Mouse (Mus musculus): ENCODE data around the gene Sema6d. TPM values are rescaled to one million over a fixed set of nuclear protein-coding genes. Genes with fewer than 3 reads are reported as not detected.

Sema6d gene
- polyA plus RNA-seq, 1 experiment, result 0.02 TPM

- no peaks in the 10 kb centered on the region for H3K36me3 ChIP-seq (ENCODE audit: control insufficient read depth)
- no peaks in the 10 kb centered on the region for H3K27me3 ChIP-seq (ENCODE audit: control insufficient read depth)
- no peaks in the 10 kb centered on the region for H3K9me3 ChIP-seq (ENCODE audit: control insufficient read depth, low read length)
- no peak for TF ChIP-seq TAL1 (IDR thresholded peaks at IDR 0.05; ENCODE audit: low read length)
- no peak for TF ChIP-seq GATA1 (IDR thresholded peaks at IDR 0.05; ENCODE audit: low read length)
- H3K4me3 ChIP-seq (replicated peaks), result no peak overlapping the region
- no peaks in the 10 kb centered on the region for H3K4me1 ChIP-seq (ENCODE audit: control insufficient read depth)
Measured at GRCm38 (mm10) chr2:124420170-124420825, 330.5 kb downstream of the Sema6d start.

DNA sequence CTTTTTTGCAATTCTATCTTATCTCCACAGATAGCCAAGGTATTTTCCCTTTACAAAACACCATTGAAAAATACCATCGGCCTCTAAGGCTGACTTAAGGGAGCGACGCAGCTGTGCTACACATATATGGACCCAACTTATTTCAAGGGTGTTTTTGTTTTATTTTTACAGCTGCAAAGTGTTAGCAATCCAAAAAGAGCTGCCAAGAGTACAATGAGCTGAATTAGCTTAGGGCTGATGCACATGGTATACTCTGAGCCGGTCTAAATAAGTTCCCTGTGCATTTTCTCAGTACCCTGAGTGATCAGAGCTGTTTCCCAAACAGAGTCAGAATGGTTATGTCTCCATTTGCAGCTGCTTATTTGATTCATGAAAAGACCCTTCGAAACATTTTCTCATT, 340.0 kb downstream of the Sema6d start:
- TF ChIP-seq GATA1 (IDR thresholded peaks at IDR 0.05; ENCODE audit: low read length) (no peak), TAL1 (IDR thresholded peaks at IDR 0.05; ENCODE audit: low read length) (no peak)
- H3K4me3 ChIP-seq (replicated peaks), result no peak overlapping the region
- H3K4me1 ChIP-seq (ENCODE audit: control insufficient read depth), result no peaks in the 10 kb centered on the region
- H3K27me3 ChIP-seq (ENCODE audit: control insufficient read depth), result no peaks in the 10 kb centered on the region
- H3K9me3 ChIP-seq (ENCODE audit: control insufficient read depth, low read length), result no peaks in the 10 kb centered on the region
- H3K36me3 ChIP-seq (ENCODE audit: control insufficient read depth), result no peaks in the 10 kb centered on the region

- TF ChIP-seq TAL1 (IDR thresholded peaks at IDR 0.05; ENCODE audit: low read length) (no peak), GATA1 (IDR thresholded peaks at IDR 0.05; ENCODE audit: low read length) (no peak)
- no peak overlapping the region for H3K4me3 ChIP-seq (replicated peaks)
- H3K9me3 ChIP-seq (ENCODE audit: control insufficient read depth, low read length), result no peaks in the 10 kb centered on the region
- no peaks in the 10 kb centered on the region for H3K36me3 ChIP-seq (ENCODE audit: control insufficient read depth)
- H3K27me3 ChIP-seq (ENCODE audit: control insufficient read depth), result no peaks in the 10 kb centered on the region
- H3K4me1 ChIP-seq (ENCODE audit: control insufficient read depth), result no peaks in the 10 kb centered on the region
Measured at GRCm38 (mm10) chr2:124430708-124431107, 340.9 kb downstream of the Sema6d start.

DNA sequence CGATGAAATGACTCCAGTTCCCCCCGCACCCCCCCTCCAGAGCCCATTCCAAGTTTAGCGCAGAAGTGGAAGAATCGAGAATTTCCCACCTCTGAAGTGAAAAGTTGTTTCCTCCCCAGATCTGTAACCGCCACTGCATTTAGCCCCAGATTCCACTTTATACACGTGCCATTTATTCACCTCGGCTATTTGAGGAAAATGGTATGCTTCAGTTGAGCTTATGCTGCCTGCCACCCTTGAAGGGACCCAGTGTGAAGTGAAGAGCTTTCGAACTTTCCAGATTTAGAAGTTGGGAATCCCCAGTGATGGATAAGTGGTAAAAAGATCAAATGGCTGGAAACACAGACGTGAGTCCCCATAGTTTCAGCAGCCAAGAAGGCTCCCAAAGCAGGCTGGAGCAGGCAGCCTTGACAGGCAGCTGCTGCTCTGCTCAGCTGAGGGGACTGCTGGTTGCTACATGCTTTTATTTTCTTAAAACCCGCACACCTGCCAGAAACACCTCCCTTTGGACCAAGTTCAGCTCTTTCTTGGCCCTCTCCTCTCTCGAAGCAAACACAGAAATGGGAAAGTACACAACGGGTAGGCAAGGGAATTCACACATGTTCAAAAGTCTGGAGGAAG, 345.7 kb downstream of the Sema6d start:
- no peaks in the 10 kb centered on the region for H3K36me3 ChIP-seq (ENCODE audit: control insufficient read depth)
- no peak for TF ChIP-seq GATA1 (IDR thresholded peaks at IDR 0.05; ENCODE audit: low read length)
- no peaks in the 10 kb centered on the region for H3K4me1 ChIP-seq (ENCODE audit: control insufficient read depth)
- H3K9me3 ChIP-seq (ENCODE audit: control insufficient read depth, low read length), result no peaks in the 10 kb centered on the region
- no peaks in the 10 kb centered on the region for H3K27me3 ChIP-seq (ENCODE audit: control insufficient read depth)
- H3K4me3 ChIP-seq (replicated peaks), result no peak overlapping the region

GRCm38 (mm10) chr2:124436704-124437103, 346.9 kb downstream of the Sema6d start:
- no peaks in the 10 kb centered on the region for H3K9me3 ChIP-seq (ENCODE audit: control insufficient read depth, low read length)
- H3K36me3 ChIP-seq (ENCODE audit: control insufficient read depth), result no peaks in the 10 kb centered on the region
- TF ChIP-seq TAL1 (IDR thresholded peaks at IDR 0.05; ENCODE audit: low read length) (no peak), GATA1 (IDR thresholded peaks at IDR 0.05; ENCODE audit: low read length) (no peak)
- H3K4me1 ChIP-seq (ENCODE audit: control insufficient read depth), result no peaks in the 10 kb centered on the region
- H3K4me3 ChIP-seq (replicated peaks), result no peak overlapping the region
- H3K27me3 ChIP-seq (ENCODE audit: control insufficient read depth), result no peaks in the 10 kb centered on the region

- no peaks in the 10 kb centered on the region for H3K36me3 ChIP-seq (ENCODE audit: control insufficient read depth)
- no peaks in the 10 kb centered on the region for H3K9me3 ChIP-seq (ENCODE audit: control insufficient read depth, low read length)
- H3K27me3 ChIP-seq (ENCODE audit: control insufficient read depth), result no peaks in the 10 kb centered on the region
- H3K4me3 ChIP-seq (replicated peaks), result no peak overlapping the region
- H3K4me1 ChIP-seq (ENCODE audit: control insufficient read depth), result no peaks in the 10 kb centered on the region
- TF ChIP-seq GATA1 (IDR thresholded peaks at IDR 0.05; ENCODE audit: low read length), result no peak
- no peak for TF ChIP-seq TAL1 (IDR thresholded peaks at IDR 0.05; ENCODE audit: low read length)
Measured at GRCm38 (mm10) chr2:124444199-124444598, 354.4 kb downstream of the Sema6d start.

- TF ChIP-seq TAL1 (IDR thresholded peaks at IDR 0.05; ENCODE audit: low read length) (no peak), GATA1 (IDR thresholded peaks at IDR 0.05; ENCODE audit: low read length) (no peak)
- Histone ChIP-seq H3K27me3 (ENCODE audit: control insufficient read depth) (no peaks in the 10 kb centered on the region), H3K4me3 (replicated peaks) (no peak overlapping the region), H3K4me1 (ENCODE audit: control insufficient read depth) (no peaks in the 10 kb centered on the region), H3K36me3 (ENCODE audit: control insufficient read depth) (no peaks in the 10 kb centered on the region), H3K9me3 (ENCODE audit: control insufficient read depth, low read length) (no peaks in the 10 kb centered on the region)
Measured at GRCm38 (mm10) chr2:124455881-124456280, 366.1 kb downstream of the Sema6d start.

DNA sequence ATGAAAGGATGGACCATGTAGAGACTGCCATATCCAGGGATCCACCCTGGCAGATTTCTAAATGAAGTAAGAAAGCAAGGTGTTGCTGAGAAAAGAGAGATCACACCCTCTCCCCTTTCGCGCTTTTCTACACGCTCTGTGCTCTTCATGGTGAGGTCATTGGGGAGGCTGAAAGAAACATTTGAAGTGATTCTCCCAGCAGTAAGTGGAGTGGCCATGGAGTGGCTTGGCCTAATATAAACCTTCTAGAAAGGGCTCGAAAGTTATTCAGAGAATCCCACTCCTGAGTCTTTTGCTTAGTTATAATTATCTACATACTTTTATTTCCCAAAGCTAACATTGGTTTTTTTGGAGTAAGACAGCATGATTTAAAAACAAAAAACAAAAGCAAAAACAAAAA, 367.2 kb downstream of the Sema6d start:
- H3K27me3 ChIP-seq (ENCODE audit: control insufficient read depth), result no peaks in the 10 kb centered on the region
- no peaks in the 10 kb centered on the region for H3K4me1 ChIP-seq (ENCODE audit: control insufficient read depth)
- TF ChIP-seq GATA1 (IDR thresholded peaks at IDR 0.05; ENCODE audit: low read length), result no peak
- TF ChIP-seq TAL1 (IDR thresholded peaks at IDR 0.05; ENCODE audit: low read length), result no peak
- H3K36me3 ChIP-seq (ENCODE audit: control insufficient read depth), result no peaks in the 10 kb centered on the region
- H3K4me3 ChIP-seq (replicated peaks), result no peak overlapping the region
- no peaks in the 10 kb centered on the region for H3K9me3 ChIP-seq (ENCODE audit: control insufficient read depth, low read length)

- H3K9me3 ChIP-seq (ENCODE audit: control insufficient read depth, low read length), result no peaks in the 10 kb centered on the region
- H3K4me3 ChIP-seq (replicated peaks), result no peak overlapping the region
- no peaks in the 10 kb centered on the region for H3K27me3 ChIP-seq (ENCODE audit: control insufficient read depth)
- no peaks in the 10 kb centered on the region for H3K4me1 ChIP-seq (ENCODE audit: control insufficient read depth)
- no peaks in the 10 kb centered on the region for H3K36me3 ChIP-seq (ENCODE audit: control insufficient read depth)
- TF ChIP-seq GATA1 (IDR thresholded peaks at IDR 0.05; ENCODE audit: low read length) (no peak), TAL1 (IDR thresholded peaks at IDR 0.05; ENCODE audit: low read length) (no peak)
Measured at GRCm38 (mm10) chr2:124458028-124458427, 368.3 kb downstream of the Sema6d start.

Data from erythroblast, embryonic 14.5 days (primary cell).